Mouse (Mus musculus) cerebellum, adult 9-11 months (tissue): ENCODE data around the gene Tmem30b.

Experiments
- DNase-seq: peaks from one replicate; pipeline ENCODE4 v3.0.0; 2022

The Tmem30b gene

GRCm38 (mm10) chr12:73513958-73514357 is 32.2 kb downstream of the Tmem30b start:
- DNase-seq, result no peak

GRCm38 (mm10) chr12:73511467-73512047 is 34.6 kb downstream of the Tmem30b start:
- DNase-seq, result no peak

- DNase-seq, result no peak
Measured at GRCm38 (mm10) chr12:73507105-73507504, 39.1 kb downstream of the Tmem30b start.

GRCm38 (mm10) chr12:73506648-73507047 is 39.5 kb downstream of the Tmem30b start:
- DNase-seq, result no peak

GRCm38 (mm10) chr12:73500689-73501326 is 45.4 kb downstream of the Tmem30b start:
- no peak for DNase-seq

- no peak for DNase-seq
Measured at GRCm38 (mm10) chr12:73495172-73495571, 51.0 kb downstream of the Tmem30b start.

- no peak for DNase-seq
Measured at GRCm38 (mm10) chr12:73493929-73494530, 52.2 kb downstream of the Tmem30b start.
